8 mouse cellular contexts compared by ENCODE assay signal in the genomic region with DNA sequence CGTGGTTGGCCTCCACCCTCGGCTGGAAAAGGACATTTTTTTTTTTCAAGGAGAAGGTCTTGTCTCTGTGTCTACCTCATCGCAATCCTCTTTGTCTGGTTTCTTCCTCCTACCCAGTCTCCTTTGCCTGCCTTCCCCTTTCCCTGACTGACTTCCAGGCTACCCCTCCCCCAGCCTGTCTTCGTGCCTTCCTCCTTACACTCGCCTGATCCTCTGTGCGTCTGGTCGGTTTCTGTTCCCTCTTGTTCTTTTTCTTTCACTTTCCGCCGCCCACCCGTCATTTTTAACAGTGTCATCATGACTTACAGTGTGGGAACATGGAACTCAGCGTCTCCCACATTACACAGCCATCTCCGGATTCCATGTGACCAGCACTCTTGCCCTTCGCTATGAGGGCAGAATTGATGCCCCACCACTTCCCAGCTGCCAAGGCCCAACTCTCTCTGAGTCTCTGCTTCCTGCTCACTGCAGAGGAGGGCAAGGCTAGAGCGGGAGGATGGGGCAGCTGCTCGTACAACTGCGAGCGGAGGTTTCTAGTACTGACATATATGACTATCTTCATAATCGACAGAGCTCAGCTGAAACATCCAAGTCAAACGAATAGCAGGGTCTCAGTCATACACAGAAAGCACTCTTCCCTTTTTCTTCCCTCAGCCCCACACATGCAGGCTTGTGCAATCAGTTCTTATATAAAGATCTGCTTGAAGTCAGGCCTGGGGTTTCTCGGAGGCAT.
A peak's percentile ranks its signal among the peaks of the same experiment; 100 is the strongest.
DNase-seq lines count a peak whose midpoint lies in the region; ATAC-seq lines count a peak whose summit lies in the region.

No protein-coding gene starts in this region.

- peak; percentile 63 for ATAC-seq in heart, embryonic 12.5 days (ENCODE audit: insufficient number of reproducible peaks, low FRiP score)
- peak; percentile 31; the same call in 1 of the 2 replicates for ATAC-seq in kidney, embryonic 16.5 days (ENCODE audit: low FRiP score, low TSS enrichment)
- peak; percentile 39; the same call in 1 of the 2 replicates for ATAC-seq in liver, embryonic 11.5 days (replicated peaks; ENCODE audit: low FRiP score)
- ATAC-seq in monocyte, adult 5-6 weeks (replicated peaks; ENCODE audit: insufficient number of reproducible peaks, low FRiP score, low TSS enrichment, poor library complexity, severe bottlenecking) = peak; percentile 89

- H3K36me3 ChIP-seq in heart, embryonic 12.5 days = no peaks in the 10 kb centered on the region
- H3K36me3 ChIP-seq in kidney, embryonic 16.5 days (ENCODE audit: insufficient read depth, low read length) = no peaks in the 10 kb centered on the region
- H3K36me3 ChIP-seq in liver, embryonic 11.5 days (ENCODE audit: control insufficient read depth, insufficient read depth, low read length) = no peaks in the 10 kb centered on the region

- H3K27ac ChIP-seq in heart, embryonic 12.5 days (ENCODE audit: poor library complexity, severe bottlenecking) = peak overlapping the region; percentile 2; the same call in 1 of the 2 replicates
- H3K27ac ChIP-seq in kidney, embryonic 16.5 days (ENCODE audit: low read length) = no peak overlapping the region
- H3K27ac ChIP-seq in liver, embryonic 11.5 days (ENCODE audit: low read depth, low read length) = no peak overlapping the region

- H3K9ac ChIP-seq in heart, embryonic 12.5 days = peak overlapping the region; percentile 6; the same call in 1 of the 2 replicates
- no peak overlapping the region; the same call in 1 of the 2 replicates for H3K9ac ChIP-seq in kidney, embryonic 16.5 days (replicated peaks; ENCODE audit: low read length)
- H3K9ac ChIP-seq in liver, embryonic 11.5 days (ENCODE audit: low read depth, low read length) = peak overlapping the region; percentile 41

- 35% methylated on average over 20 of the region's 20 CpGs for WGBS in heart, embryonic 12.5 days
- 43% methylated on average over 20 of the region's 20 CpGs for WGBS in kidney, embryonic 16.5 days
- 30% methylated on average over 20 of the region's 20 CpGs for WGBS in liver, embryonic 11.5 days

- peak; percentile 21 for DNase-seq in ovary, postnatal 36 days (ENCODE audit: low spot score)
- no peak for DNase-seq in ovary, postnatal 10 days (ENCODE audit: low spot score)
- peak; percentile 10 for DNase-seq in embryo, embryonic 9.5 days (ENCODE audit: extremely low spot score)
- DNase-seq in liver, embryonic 11.5 days (ENCODE audit: low spot score) = no peak
- DNase-seq in thymus, postnatal 14 days = peak; percentile 66

- peaks cover 19% of the 10 kb centered on the region for H3K4me1 ChIP-seq in heart, embryonic 12.5 days (replicated peaks)
- peaks cover 17% of the 10 kb centered on the region for H3K4me1 ChIP-seq in kidney, embryonic 16.5 days (ENCODE audit: insufficient read depth, low read length)
- H3K4me1 ChIP-seq in liver, embryonic 11.5 days (replicated peaks; ENCODE audit: control insufficient read depth, insufficient read depth, low read length) = 0 out of 2 replicates have a peak, but pooled peaks cover 8% of the 10 kb centered on the region

- H3K27me3 ChIP-seq in heart, embryonic 12.5 days (replicated peaks) = no peaks in the 10 kb centered on the region
- H3K27me3 ChIP-seq in kidney, embryonic 16.5 days (ENCODE audit: insufficient read depth, low read length) = no peaks in the 10 kb centered on the region
- no peaks in the 10 kb centered on the region for H3K27me3 ChIP-seq in liver, embryonic 11.5 days (replicated peaks; ENCODE audit: control insufficient read depth, insufficient read depth, low read length)

- H3K9me3 ChIP-seq in heart, embryonic 12.5 days (replicated peaks) = no peaks in the 10 kb centered on the region
- H3K9me3 ChIP-seq in kidney, embryonic 16.5 days (ENCODE audit: low read length) = no peaks in the 10 kb centered on the region
- no peaks in the 10 kb centered on the region for H3K9me3 ChIP-seq in liver, embryonic 11.5 days (ENCODE audit: control insufficient read depth, low read length)

- H3K4me2 ChIP-seq in heart, embryonic 12.5 days = peak overlapping the region; percentile 52
- peak overlapping the region; percentile 45 for H3K4me2 ChIP-seq in kidney, embryonic 16.5 days (replicated peaks; ENCODE audit: low read depth, low read length)
- peak overlapping the region; percentile 63 for H3K4me2 ChIP-seq in liver, embryonic 11.5 days

- H3K4me3 ChIP-seq in heart, embryonic 12.5 days = peak overlapping the region; percentile 17; the same call in 1 of the 2 replicates
- peak overlapping the region; percentile 4; the same call in 1 of the 2 replicates for H3K4me3 ChIP-seq in kidney, embryonic 16.5 days (ENCODE audit: low read length)
- H3K4me3 ChIP-seq in liver, embryonic 11.5 days (ENCODE audit: low read depth, low read length) = peak overlapping the region; percentile 30

Comparison
In these comparisons a context has a peak if more than half of its experiments do, and no peak if none do; other contexts are left out.
1. DNase-seq: peak in ovary, postnatal 36 days (single experiment), embryo, embryonic 9.5 days (single experiment) and thymus, postnatal 14 days (single experiment); none in ovary, postnatal 10 days (single experiment) and liver, embryonic 11.5 days (single experiment).
2. ATAC-seq: peak in every context shown above with its lines; median percentile 89 in monocyte, adult 5-6 weeks; 63 in heart, embryonic 12.5 days; 39 in liver, embryonic 11.5 days; 31 in kidney, embryonic 16.5 days.
3. Peak in every context shown above with its lines, with median percentiles within 50 percentile points of each other: H3K4me2 ChIP-seq and H3K4me3 ChIP-seq.